8 mouse cellular contexts compared by ENCODE assay signal in the genomic region with DNA sequence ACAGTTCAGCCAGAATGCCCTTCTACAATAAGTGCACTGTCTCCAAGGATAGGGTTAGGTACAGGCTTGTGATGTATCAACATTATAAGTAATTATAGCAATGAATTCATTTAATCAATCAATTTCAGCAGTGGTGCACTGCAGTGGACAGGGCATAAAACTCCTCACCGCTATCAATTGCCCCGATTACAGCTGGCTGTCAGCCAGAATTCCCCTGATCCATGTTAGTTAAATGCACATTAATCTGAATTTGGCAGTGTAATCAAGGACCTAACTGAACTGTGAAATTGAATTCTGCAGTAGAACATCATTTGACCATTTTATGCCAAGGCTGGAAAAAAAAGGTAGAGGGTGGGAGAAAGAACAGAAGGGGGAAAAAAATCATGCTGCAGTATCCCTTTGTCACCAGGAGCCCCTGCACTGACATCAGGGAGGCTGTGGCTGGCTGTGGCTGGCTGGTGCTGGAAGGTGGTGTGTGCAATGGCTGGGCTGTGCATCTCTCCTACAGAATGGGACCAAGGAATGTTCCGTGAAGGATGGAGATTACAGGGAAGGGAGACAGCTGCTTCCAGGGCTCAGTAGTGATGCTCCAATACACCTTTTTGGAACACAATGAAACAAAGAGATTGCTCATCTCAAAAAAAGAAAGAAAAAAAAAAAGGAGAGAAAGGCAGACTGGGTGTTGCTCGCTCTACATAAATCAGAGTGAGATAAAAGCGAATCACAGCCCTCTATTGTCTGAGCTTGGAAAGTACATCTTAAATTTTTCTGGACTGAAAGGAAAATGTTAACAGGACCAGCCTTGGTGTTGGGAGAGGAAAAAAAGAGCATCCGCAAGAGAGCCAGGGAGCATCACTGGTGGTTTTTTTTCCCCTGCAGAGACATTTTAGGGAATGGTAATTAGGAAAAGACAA. TPM values are rescaled to one million over a fixed set of nuclear protein-coding genes. Genes with fewer than 3 reads are reported as not detected.
DNase-seq lines count a peak whose midpoint lies in the region; ATAC-seq and TF ChIP-seq lines count a peak whose summit lies in the region.

No protein-coding gene starts in this region.

- no peak for DNase-seq in kidney, adult 2 months
- DNase-seq in embryo, embryonic 10.5 days (ENCODE audit: low spot score): peak; percentile 50
- no peak for DNase-seq in frontal cortex, postnatal 10 days (ENCODE audit: low spot score in 2 of 2)
- DNase-seq in lung, postnatal 14 days: no peak

- TF ChIP-seq POLR2A in kidney, adult 2 months (IDR thresholded peaks at IDR 0.05; ENCODE audit: low read depth, low read length): no peak

- no peak overlapping the region for H3K4me2 ChIP-seq in kidney, embryonic 15.5 days
- peak overlapping the region; percentile 30 for H3K4me2 ChIP-seq in hindbrain, embryonic 15.5 days
- peak overlapping the region; percentile 35 for H3K4me2 ChIP-seq in neural tube, embryonic 15.5 days

- H3K9me3 ChIP-seq in kidney, embryonic 15.5 days (replicated peaks): no peaks in the 10 kb centered on the region
- no peaks in the 10 kb centered on the region for H3K9me3 ChIP-seq in hindbrain, embryonic 15.5 days
- H3K9me3 ChIP-seq in neural tube, embryonic 15.5 days (replicated peaks): no peaks in the 10 kb centered on the region

- no peak overlapping the region for H3K9ac ChIP-seq in kidney, embryonic 15.5 days
- peak overlapping the region; percentile 9; the same call in 1 of the 2 replicates for H3K9ac ChIP-seq in hindbrain, embryonic 15.5 days
- H3K9ac ChIP-seq in neural tube, embryonic 15.5 days (replicated peaks): 0 out of 2 replicates have a peak overlapping the region, but pooled peaks have one; percentile 1

- WGBS in kidney, embryonic 15.5 days: 24% methylated on average over 6 of the region's 6 CpGs
- WGBS in kidney, adult 2 months: 28% methylated on average over 6 of the region's 6 CpGs
- 4% methylated on average over 6 of the region's 6 CpGs for WGBS in hindbrain, embryonic 15.5 days
- WGBS in neural tube, embryonic 15.5 days: 6% methylated on average over 6 of the region's 6 CpGs

- peaks cover 12% of the 10 kb centered on the region for H3K4me1 ChIP-seq in kidney, embryonic 15.5 days
- no peaks in the 10 kb centered on the region for H3K4me1 ChIP-seq in kidney, adult 2 months (ENCODE audit: control insufficient read depth, insufficient read depth, low read length)
- peaks cover 42% of the 10 kb centered on the region for H3K4me1 ChIP-seq in hindbrain, embryonic 15.5 days (replicated peaks)
- H3K4me1 ChIP-seq in neural tube, embryonic 15.5 days: peaks cover 49% of the 10 kb centered on the region

- TF ChIP-seq CTCF in kidney, adult 2 months (conservative IDR thresholded peaks at IDR 0.05; ENCODE audit: insufficient read depth, insufficient read length, low read depth, low read length): no peak

- peak; percentile 83 for ATAC-seq in kidney, embryonic 15.5 days (replicated peaks; ENCODE audit: low FRiP score)
- peak; percentile 89 for ATAC-seq in hindbrain, embryonic 15.5 days (ENCODE audit: low FRiP score, low read depth)
- peak; percentile 89 for ATAC-seq in neural tube, embryonic 15.5 days (ENCODE audit: low FRiP score)
- no peak for ATAC-seq in erythroblast, adult 5-6 weeks (replicated peaks; ENCODE audit: low FRiP score, poor library complexity, severe bottlenecking)

- no peaks in the 10 kb centered on the region for H3K27me3 ChIP-seq in kidney, embryonic 15.5 days
- H3K27me3 ChIP-seq in kidney, adult 2 months (replicated peaks; ENCODE audit: control insufficient read depth, insufficient read depth, low read length): no peaks in the 10 kb centered on the region
- no peaks in the 10 kb centered on the region for H3K27me3 ChIP-seq in hindbrain, embryonic 15.5 days
- no peaks in the 10 kb centered on the region for H3K27me3 ChIP-seq in neural tube, embryonic 15.5 days (replicated peaks)

- no peak overlapping the region for H3K4me3 ChIP-seq in kidney, embryonic 15.5 days (replicated peaks)
- no peak overlapping the region for H3K4me3 ChIP-seq in kidney, adult 2 months (ENCODE audit: insufficient read depth, low read depth, low read length)
- no peak overlapping the region for H3K4me3 ChIP-seq in hindbrain, embryonic 15.5 days
- no peak overlapping the region for H3K4me3 ChIP-seq in neural tube, embryonic 15.5 days (replicated peaks)

- H3K36me3 ChIP-seq in kidney, embryonic 15.5 days: no peaks in the 10 kb centered on the region
- no peaks in the 10 kb centered on the region for H3K36me3 ChIP-seq in kidney, adult 2 months (ENCODE audit: control insufficient read depth, insufficient read depth, low read length)
- no peaks in the 10 kb centered on the region for H3K36me3 ChIP-seq in hindbrain, embryonic 15.5 days
- no peaks in the 10 kb centered on the region for H3K36me3 ChIP-seq in neural tube, embryonic 15.5 days

- no peak overlapping the region for H3K27ac ChIP-seq in kidney, embryonic 15.5 days
- no peak overlapping the region for H3K27ac ChIP-seq in kidney, adult 2 months (ENCODE audit: insufficient read depth, low read depth, low read length)
- H3K27ac ChIP-seq in hindbrain, embryonic 15.5 days (replicated peaks): peak overlapping the region; percentile 93
- H3K27ac ChIP-seq in neural tube, embryonic 15.5 days (replicated peaks): peak overlapping the region; percentile 95

RNA-seq across cellular contexts. Expression of gene Lamp5, which starts 56.3 kb away (rescaled TPM):
- 5.2 and 6.8 TPM in 2 replicates for polyA plus RNA-seq in kidney, embryonic 15.5 days (2015; fragmentation: Nextera tagmentation; extraction: Ambion mirVana)
- not detected in 2 replicates for polyA plus RNA-seq in kidney, adult 2 months (2012; rRNA removed)
- 168 and 193 TPM in 2 replicates for polyA plus RNA-seq in hindbrain, embryonic 15.5 days (2015; fragmentation: Nextera tagmentation; extraction: Ambion mirVana)
- 254 and 315 TPM in 2 replicates for polyA plus RNA-seq in neural tube, embryonic 15.5 days (2015; fragmentation: Nextera tagmentation; extraction: Ambion mirVana)
- total RNA-seq in erythroblast, adult 5-6 weeks (2015; ENCODE audit: low replicate concordance): not detected in 2 replicates
- not detected in 2 replicates for total RNA-seq in erythroblast, adult 5-6 weeks (2017; ENCODE audit: low replicate concordance)

Comparison
In these comparisons a context has a peak if more than half of its experiments do, and no peak if none do; other contexts are left out.
1. H3K27ac ChIP-seq: peak in hindbrain, embryonic 15.5 days (single experiment) and neural tube, embryonic 15.5 days (single experiment); none in kidney, embryonic 15.5 days (single experiment) and kidney, adult 2 months (single experiment).
2. RNA of gene Lamp5, which starts 56.3 kb away (polyA plus RNA-seq): 254 to 315 TPM in neural tube, embryonic 15.5 days and 168 to 193 TPM in hindbrain, embryonic 15.5 days; 5.2 to 6.8 TPM in kidney, embryonic 15.5 days and not detected in kidney, adult 2 months; every median in the first group is over 10 times any median in the second.